Mouse (Mus musculus): ENCODE measurements around the gene M1ap.

The M1ap gene

GRCm38 (mm10) chr6:82939167-82939912 lies 7.4 kb upstream of the M1ap start, which contains the start of gene Sema4f:
Sema4f (minus strand) TSS chr6:82939769.
- DNase-seq = peak; percentile 77 to 82

GRCm38 (mm10) chr6:82940765-82941164 lies 5.9 kb upstream of the M1ap start:
- DNase-seq = no peak

- DNase-seq = no peak
Measured at GRCm38 (mm10) chr6:82945750-82946149, 952 bp upstream of the M1ap start.

GRCm38 (mm10) chr6:82956553-82957251 lies 10.0 kb downstream of the M1ap start:
- DNase-seq = peak in 1 of 2 experiments; percentile 36

- no peak for DNase-seq
Measured at GRCm38 (mm10) chr6:82961664-82962063, 15.0 kb downstream of the M1ap start.

GRCm38 (mm10) chr6:82969249-82970084 lies 22.8 kb downstream of the M1ap start:
- peak; percentile 34 to 68 for DNase-seq

GRCm38 (mm10) chr6:82971031-82971430 lies 24.3 kb downstream of the M1ap start:
- DNase-seq = peak; percentile 66 to 75

- no peak for DNase-seq
Measured at GRCm38 (mm10) chr6:82987411-82987971, 40.8 kb downstream of the M1ap start.

- no peak for DNase-seq
Measured at GRCm38 (mm10) chr6:82993696-82994095, 47.0 kb downstream of the M1ap start.

GRCm38 (mm10) chr6:82994372-82994771 lies 47.7 kb downstream of the M1ap start:
- DNase-seq = no peak

- DNase-seq = peak; percentile 92 to 93
Measured at GRCm38 (mm10) chr6:82996740-82997315, 50.1 kb downstream of the M1ap start.

- peak; percentile 52 to 76 for DNase-seq
Measured at GRCm38 (mm10) chr6:82997511-82998102, 50.9 kb downstream of the M1ap start.

- no peak for DNase-seq
Measured at GRCm38 (mm10) chr6:82998326-82998725, 51.6 kb downstream of the M1ap start.

- DNase-seq = no peak
Measured at GRCm38 (mm10) chr6:82999986-83000385, 53.3 kb downstream of the M1ap start.

- no peak for DNase-seq
Measured at GRCm38 (mm10) chr6:83003082-83003481, 56.4 kb downstream of the M1ap start.

GRCm38 (mm10) chr6:83003850-83004249 lies 57.1 kb downstream of the M1ap start:
- no peak for DNase-seq

GRCm38 (mm10) chr6:83004309-83004708 lies 57.6 kb downstream of the M1ap start:
- no peak for DNase-seq

- DNase-seq = peak; percentile 71 to 78
Measured at GRCm38 (mm10) chr6:83004872-83005271, 58.2 kb downstream of the M1ap start.

GRCm38 (mm10) chr6:83005444-83006011 lies 58.8 kb downstream of the M1ap start:
- no peak for DNase-seq

- DNase-seq = no peak
Measured at GRCm38 (mm10) chr6:83006114-83006513, 59.4 kb downstream of the M1ap start.

GRCm38 (mm10) chr6:83008659-83009058 lies 62.0 kb downstream of the M1ap start:
- DNase-seq = peak; percentile 41 to 49

- no peak for DNase-seq
Measured at GRCm38 (mm10) chr6:83010010-83010409, 63.3 kb downstream of the M1ap start.

Measured in lung, postnatal 4 days (tissue).